Mouse (Mus musculus) liver, postnatal 0 days (tissue): Measurements from ENCODE around the gene Grin3b. TPM values are rescaled to one million over a fixed set of nuclear protein-coding genes. Genes with fewer than 3 reads are reported as not detected.

Experiments
- ATAC-seq: fragments of 200-750 bp; cut with Nextera tagmentation; 2 replicates; pipeline ENCODE4 v1.8.0; 2017; ENCODE audit warnings: mild to moderate bottlenecking, moderate library complexity
- DNase-seq: peaks from one replicate; pipeline ENCODE4 v3.0.0-alpha.2; 2016
- H3K27ac ChIP-seq: fragments of 300-500 bp; sonication (generic); 2 replicates; pipeline ENCODE4 v1.5.1; 2014; ENCODE audit warnings: antibody characterized with exemption, moderate library complexity, mild to moderate bottlenecking, low read depth
- H3K27me3 ChIP-seq: fragments of 300-500 bp; sonication (generic); 2 replicates; pipeline ENCODE4 v1.6.1; 2014; ENCODE audit warnings: low read length, control low read depth, mixed read lengths; ENCODE audit not compliant: insufficient read depth
- H3K36me3 ChIP-seq: fragments of 300-500 bp; sonication (generic); replicated peaks from 2 replicates; pipeline ENCODE4 v1.6.1; 2014; ENCODE audit warnings: mild to moderate bottlenecking, control low read depth, low read length, moderate library complexity, mixed read lengths; ENCODE audit not compliant: insufficient read depth
- H3K4me1 ChIP-seq: fragments of 300-500 bp; sonication (generic); 2 replicates; pipeline ENCODE4 v1.6.1; 2014; ENCODE audit warnings: antibody characterized with exemption, mild to moderate bottlenecking, control low read depth; ENCODE audit not compliant: insufficient read depth
- H3K4me2 ChIP-seq: fragments of 300-500 bp; sonication (generic); 2 replicates; pipeline ENCODE4 v1.6.1; 2014; ENCODE audit warnings: low read depth, mild to moderate bottlenecking, low read length, moderate library complexity, mixed read lengths
- H3K4me3 ChIP-seq: fragments of 300-500 bp; sonication (generic); 2 replicates; pipeline ENCODE4 v1.5.1; 2014; ENCODE audit warnings: low read depth, low read length
- H3K9ac ChIP-seq: fragments of 300-500 bp; sonication (generic); replicated peaks from 2 replicates; pipeline ENCODE4 v1.6.1; 2014; ENCODE audit warnings: mild to moderate bottlenecking, moderate library complexity
- H3K9me3 ChIP-seq: fragments of 300-500 bp; sonication (generic); 2 replicates; pipeline ENCODE4 v1.6.1; 2016; ENCODE audit warnings: mild to moderate bottlenecking, control low read depth, low read length, mixed read lengths
- CTCF ChIP-seq: sonication (generic); IDR thresholded peaks from 2 replicates; pipeline ENCODE4 v1.5.1; 2016; ENCODE audit warnings: antibody characterized with exemption, low read depth
- EP300 ChIP-seq: IDR thresholded peaks from 2 replicates; pipeline ENCODE4 v1.6.1; 2016; ENCODE audit warnings: antibody characterized with exemption, low read depth, mild to moderate bottlenecking
- WGBS: fragments of 180-500 bp; shearing (Covaris S2); extraction: QIAGEN DNeasy Blood & Tissue Kit; methylation state at CpG from one replicate; pipeline ENCODE4 v1.1.7; 2014; ENCODE audit not compliant: insufficient replicate concordance; 5-methylcytosine and 5-hydroxymethylcytosine counted together
- polyA plus RNA-seq: library from polyadenylated mRNA; unstranded; fragments of >200 nt; fragmentation: Nextera tagmentation; extraction: Ambion mirVana; gene quantifications from 2 replicates; pipeline ENCODE4 v1.2.1, GENCODE M21; 2015

The Grin3b gene
- polyA plus RNA-seq, 1 experiment from 2014 or later: 0.05 TPM

- peak; percentile 73 for ATAC-seq
- WGBS: under 1% methylated on average over 63 of the region's 63 CpGs
- no peaks in the 10 kb centered on the region for H3K9me3 ChIP-seq
- peak within 1 kb of the TSS; percentile 95 for H3K27ac ChIP-seq
- peak within 1 kb of the TSS; percentile 86 for H3K4me3 ChIP-seq
- peak within 1 kb of the TSS; percentile 85 for H3K9ac ChIP-seq
- no peak for TF ChIP-seq CTCF
- H3K27me3 ChIP-seq: peaks cover 12% of the 10 kb centered on the region
- peaks cover 35% of the 10 kb centered on the region for H3K4me1 ChIP-seq
- peak; percentile 91 for DNase-seq
- H3K36me3 ChIP-seq: peaks cover 8% of the 10 kb centered on the region
- H3K4me2 ChIP-seq: peak within 1 kb of the TSS; percentile 97
Measured at GRCm38 (mm10) chr10:79926491-79927323, 43.8 kb upstream of the Grin3b start, which contains the start of gene Arid3a. Arid3a (plus strand) TSS chr10:79927043.

GRCm38 (mm10) chr10:79927324-79928029 lies 43.0 kb upstream of the Grin3b start:
- H3K27ac ChIP-seq: peak overlapping the region; percentile 95
- peak; percentile 72 for DNase-seq
- ATAC-seq: peak; percentile 33
- peak overlapping the region; percentile 97 for H3K4me2 ChIP-seq
- peak; percentile 36; the same call in 1 of the 2 replicates for TF ChIP-seq CTCF
- TF ChIP-seq EP300: no peak
- H3K36me3 ChIP-seq: peaks cover 16% of the 10 kb centered on the region
- H3K9me3 ChIP-seq: no peaks in the 10 kb centered on the region
- 0 out of 2 replicates have a peak, but pooled peaks cover 5% of the 10 kb centered on the region for H3K27me3 ChIP-seq
- WGBS: under 1% methylated on average over 53 of the region's 54 CpGs
- H3K4me1 ChIP-seq: peaks cover 40% of the 10 kb centered on the region
- peak overlapping the region; percentile 85 for H3K9ac ChIP-seq
- H3K4me3 ChIP-seq: peak overlapping the region; percentile 86

GRCm38 (mm10) chr10:79928030-79928694 lies 42.4 kb upstream of the Grin3b start:
- under 1% methylated on average over 26 of the region's 29 CpGs for WGBS
- Histone ChIP-seq H3K27ac (peak overlapping the region; percentile 95), H3K4me1 (peaks cover 43% of the 10 kb centered on the region)

GRCm38 (mm10) chr10:79928907-79929701 lies 41.4 kb upstream of the Grin3b start:
- ATAC-seq (no peak), DNase-seq (no peak)
- H3K4me1 ChIP-seq: peaks cover 47% of the 10 kb centered on the region
- peak overlapping the region; percentile 58 for H3K9ac ChIP-seq
- no peaks in the 10 kb centered on the region for H3K27me3 ChIP-seq
- peaks cover 28% of the 10 kb centered on the region for H3K36me3 ChIP-seq
- WGBS: 30% methylated on average over 9 of the region's 9 CpGs
- peak overlapping the region; percentile 74 for H3K27ac ChIP-seq
- H3K9me3 ChIP-seq: no peaks in the 10 kb centered on the region
- H3K4me3 ChIP-seq: peak overlapping the region; percentile 86
- TF ChIP-seq EP300 (no peak), CTCF (no peak)
- H3K4me2 ChIP-seq: peak overlapping the region; percentile 97

More at GRCm38 (mm10) chr10:79928030-79928694, 42.4 kb upstream of the Grin3b start:
- TF ChIP-seq CTCF: no peak
- TF ChIP-seq EP300: no peak
- no peaks in the 10 kb centered on the region for H3K9me3 ChIP-seq
- peak overlapping the region; percentile 86 for H3K4me3 ChIP-seq
- peak overlapping the region; percentile 85 for H3K9ac ChIP-seq
- ATAC-seq: peak; percentile 40; the same call in 1 of the 2 replicates
- no peaks in the 10 kb centered on the region for H3K27me3 ChIP-seq
- peaks cover 22% of the 10 kb centered on the region for H3K36me3 ChIP-seq
- H3K4me2 ChIP-seq: peak overlapping the region; percentile 97
- peak; percentile 74 for DNase-seq

- peaks cover 56% of the 10 kb centered on the region for H3K4me1 ChIP-seq
- H3K27me3 ChIP-seq: no peaks in the 10 kb centered on the region
- no peak overlapping the region; the same call in 1 of the 2 replicates for H3K27ac ChIP-seq
- H3K4me2 ChIP-seq: peak overlapping the region; percentile 97; the same call in 1 of the 2 replicates
- H3K36me3 ChIP-seq: peaks cover 33% of the 10 kb centered on the region
- H3K9ac ChIP-seq: peak overlapping the region; percentile 58; the same call in 1 of the 2 replicates
- no peak for ATAC-seq
- H3K4me3 ChIP-seq: no peak overlapping the region
- TF ChIP-seq EP300 (no peak), CTCF (no peak)
- H3K9me3 ChIP-seq: no peaks in the 10 kb centered on the region
- DNase-seq: no peak
- WGBS: 83% methylated on average over 18 of the region's 18 CpGs
Measured at GRCm38 (mm10) chr10:79929967-79930825, 40.3 kb upstream of the Grin3b start.
